ENCODE assay signal across 27 mouse cellular contexts in genomic region chr5:74527025-74527424, GRCm38 (mm10).
"Had no signal": no experiment of that assay in that cellular context is flagged by ENCODE, and none has a peak within 500 bp of the region (broad histone marks: within the 10 kb centered on the region; RNA-seq: fewer than 3 reads in every experiment).

No protein-coding gene starts in this region.

- DNase-seq: gastrocnemius, adult 2 months; gastrocnemius, postnatal 10 days; gastrocnemius, postnatal 36 days; heart, adult 18-20 months; heart, postnatal 10 days; heart, postnatal 4 days; kidney, adult 18-20 months; kidney, adult 8-10 months; kidney, postnatal 10 days; kidney, postnatal 25 days; kidney, postnatal 4 days; liver; liver, embryonic 13.5 days had no signal

- ATAC-seq: hindbrain, embryonic 16.5 days; inflammation-experienced regulatory T-cells, adult 6 months; intestine, embryonic 15.5 days; intestine, postnatal 0 days had no signal

- H3K36me3 ChIP-seq: heart, embryonic 10.5 days; heart, embryonic 12.5 days; hindbrain, embryonic 10.5 days; hindbrain, embryonic 12.5 days; intestine, embryonic 15.5 days; limb, embryonic 10.5 days; limb, embryonic 12.5 days; liver, embryonic 13.5 days had no signal

- H3K9ac ChIP-seq: heart, embryonic 12.5 days; hindbrain, embryonic 12.5 days; hindbrain, embryonic 14.5 days; intestine, embryonic 15.5 days; limb, embryonic 12.5 days had no signal

- H3K9me3 ChIP-seq: heart, embryonic 10.5 days; heart, embryonic 12.5 days; hindbrain, embryonic 10.5 days; hindbrain, embryonic 12.5 days; intestine, embryonic 15.5 days; limb, embryonic 10.5 days; limb, embryonic 12.5 days; liver, embryonic 13.5 days had no signal

- H3K27ac ChIP-seq: gastrocnemius, adult 2 months; heart, embryonic 10.5 days; hindbrain, embryonic 10.5 days; hindbrain, embryonic 12.5 days; hindbrain, embryonic 14.5 days; intestine, embryonic 15.5 days; layer of hippocampus, adult 2 months; left cerebral cortex, adult 2 months; limb, embryonic 10.5 days; limb, embryonic 12.5 days; liver, embryonic 13.5 days had no signal

- H3K27me3 ChIP-seq: heart, embryonic 12.5 days; hindbrain, embryonic 12.5 days; intestine, embryonic 15.5 days; limb, embryonic 12.5 days; liver, embryonic 13.5 days had no signal

- H3K4me3 ChIP-seq: gastrocnemius, adult 2 months; heart, embryonic 10.5 days; heart, embryonic 12.5 days; hindbrain, embryonic 10.5 days; hindbrain, embryonic 12.5 days; intestine, embryonic 15.5 days; layer of hippocampus, adult 2 months; left cerebral cortex, adult 2 months; limb, embryonic 10.5 days; limb, embryonic 12.5 days; liver, embryonic 13.5 days had no signal

- H3K4me2 ChIP-seq: heart, embryonic 12.5 days; hindbrain, embryonic 12.5 days; hindbrain, embryonic 14.5 days; intestine, embryonic 15.5 days; limb, embryonic 12.5 days; liver, embryonic 11.5 days; liver, embryonic 13.5 days had no signal
